Mouse (Mus musculus): ENCODE data around the gene Tmc4.

- TF ChIP-seq CTCF (IDR thresholded peaks at IDR 0.05; ENCODE audit: control insufficient read depth, insufficient read depth, insufficient read length) (no peak), USF1 (IDR thresholded peaks at IDR 0.05; ENCODE audit: low read depth) (no peak), FOSL1 (IDR thresholded peaks at IDR 0.05; ENCODE audit: insufficient read depth, low read length, poor library complexity, severe bottlenecking) (no peak), CEBPB (IDR thresholded peaks at IDR 0.05; ENCODE audit: low read depth) (no peak), MYOD1 (IDR thresholded peaks at IDR 0.05; ENCODE audit: control insufficient read depth, insufficient read length, low read depth) (no peak)
Measured at GRCm38 (mm10) chr7:3685400-3686187, 8.2 kb upstream of the Tmc4 start.
